Mouse (Mus musculus) liver, postnatal 0 days (tissue): Measurements from ENCODE around the gene Rsc1a1.

ENCODE experiments used
- CTCF ChIP-seq: sonication (generic); IDR thresholded peaks from 2 replicates; pipeline ENCODE4 v1.5.1; 2016; ENCODE audit warnings: antibody characterized with exemption, low read depth
- EP300 ChIP-seq: IDR thresholded peaks from 2 replicates; pipeline ENCODE4 v1.6.1; 2016; ENCODE audit warnings: antibody characterized with exemption, low read depth, mild to moderate bottlenecking

DNA sequence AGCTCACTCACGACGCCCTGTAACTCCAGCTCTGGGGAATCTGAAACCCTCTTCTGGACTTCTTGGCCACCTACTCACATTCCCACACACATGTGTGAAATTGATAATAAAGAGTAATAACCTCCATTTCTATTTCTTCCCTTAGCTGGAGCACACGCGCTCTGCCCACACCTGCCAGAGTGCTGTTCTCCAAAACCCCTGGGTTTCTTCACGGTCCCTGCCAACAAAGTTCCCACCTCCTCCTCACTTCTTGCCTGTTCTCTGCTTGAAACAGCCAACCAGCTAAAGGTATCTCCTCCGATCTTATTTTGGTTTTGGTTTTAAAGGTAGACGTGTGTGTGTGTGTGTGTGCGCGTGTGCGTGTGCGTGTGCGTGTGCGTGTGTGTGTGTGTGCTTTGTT is 45.0 kb upstream of the Rsc1a1 start:
- TF ChIP-seq CTCF = no peak
- no peak for TF ChIP-seq EP300
